10 mouse cellular contexts compared by ENCODE assay signal in genomic region chr12:108710861-108711615, GRCm38 (mm10). TPM values are rescaled to one million over a fixed set of nuclear protein-coding genes. Genes with fewer than 3 reads are reported as not detected.
DNase-seq lines count a peak whose midpoint lies in the region; ATAC-seq and TF ChIP-seq lines count a peak whose summit lies in the region.
"Had no signal": no experiment of that assay in that cellular context is flagged by ENCODE, and none has a peak within 500 bp of the region (broad histone marks: within the 10 kb centered on the region; RNA-seq: fewer than 3 reads in every experiment).

No protein-coding gene starts in this region.

- H3K27ac ChIP-seq in kidney, postnatal 0 days = peak overlapping the region; percentile 64
- H3K27ac ChIP-seq in lung, embryonic 15.5 days = peak overlapping the region; percentile 87

- DNase-seq in urinary bladder, postnatal 14 days (ENCODE audit: low spot score) = peak; percentile 50
- no peak for DNase-seq in urinary bladder, postnatal 10 days (ENCODE audit: low spot score)
- peak; percentile 62 for DNase-seq in kidney, postnatal 0 days (ENCODE audit: low spot score)
- no peak for DNase-seq in adrenal gland, adult 8-10 months
- no peak for DNase-seq in adrenal gland, postnatal 10 days
- DNase-seq in embryo, embryonic 11 days = no peak
- no peak for DNase-seq in MN1 (ENCODE audit: low spot score)
- DNase-seq: cerebellum, postnatal 36 days had no signal

- WGBS in kidney, postnatal 0 days = 74% methylated on average over 9 of the region's 9 CpGs
- WGBS in lung, embryonic 15.5 days = 51% methylated on average over 9 of the region's 9 CpGs

- no peaks in the 10 kb centered on the region for H3K36me3 ChIP-seq in kidney, postnatal 0 days (ENCODE audit: insufficient read depth, low read length)
- no peaks in the 10 kb centered on the region for H3K36me3 ChIP-seq in lung, embryonic 15.5 days

- no peak overlapping the region for H3K9ac ChIP-seq in kidney, postnatal 0 days (ENCODE audit: low read depth, low read length)
- H3K9ac ChIP-seq in lung, embryonic 15.5 days = no peak overlapping the region

- H3K27me3 ChIP-seq in kidney, postnatal 0 days (ENCODE audit: insufficient read depth, low read length) = no peaks in the 10 kb centered on the region
- no peaks in the 10 kb centered on the region for H3K27me3 ChIP-seq in lung, embryonic 15.5 days

- no peak overlapping the region for H3K4me2 ChIP-seq in kidney, postnatal 0 days (ENCODE audit: low read length)
- H3K4me2 ChIP-seq in lung, embryonic 15.5 days = peak overlapping the region; percentile 20; the same call in 1 of the 2 replicates

- H3K9me3 ChIP-seq in kidney, postnatal 0 days (replicated peaks; ENCODE audit: low read length) = no peaks in the 10 kb centered on the region
- no peaks in the 10 kb centered on the region for H3K9me3 ChIP-seq in lung, embryonic 15.5 days

- H3K4me1 ChIP-seq in kidney, postnatal 0 days (replicated peaks; ENCODE audit: insufficient read depth, low read length) = no peaks in the 10 kb centered on the region
- 0 out of 2 replicates have a peak, but pooled peaks cover 4% of the 10 kb centered on the region for H3K4me1 ChIP-seq in lung, embryonic 15.5 days

- no peak for TF ChIP-seq CTCF in kidney, postnatal 0 days (IDR thresholded peaks at IDR 0.05; ENCODE audit: low read depth)

- ATAC-seq in kidney, postnatal 0 days (replicated peaks; ENCODE audit: low FRiP score, low read depth) = peak; percentile 82
- peak; percentile 67; the same call in 1 of the 2 replicates for ATAC-seq in lung, embryonic 15.5 days (ENCODE audit: borderline replicate concordance, extremely low read depth, low FRiP score, low TSS enrichment)

- no peak overlapping the region for H3K4me3 ChIP-seq in kidney, postnatal 0 days (replicated peaks; ENCODE audit: low read depth, low read length)
- H3K4me3 ChIP-seq in lung, embryonic 15.5 days = no peak overlapping the region

RNA-seq across cellular contexts. Expression of gene Degs2, which starts 8.9 kb away (rescaled TPM):
- 19.0 and 21.5 TPM in 2 replicates for polyA plus RNA-seq in kidney, postnatal 0 days (2015; fragmentation: Nextera tagmentation; extraction: Ambion mirVana)
- polyA plus RNA-seq in lung, embryonic 15.5 days (2015; fragmentation: Nextera tagmentation; extraction: Ambion mirVana) = 0.82 and 1.4 TPM in 2 replicates
- total RNA-seq in adrenal gland, adult 8-10 months (2022) = not detected
- total RNA-seq in adrenal gland, postnatal 10 days (2021) = not detected
- total RNA-seq: CH12.LX had no signal

Comparison
In these comparisons a context has a peak if more than half of its experiments do, and no peak if none do; other contexts are left out.
1. DNase-seq: peak in urinary bladder, postnatal 14 days (single experiment) and kidney, postnatal 0 days (single experiment); none in urinary bladder, postnatal 10 days (single experiment), adrenal gland, adult 8-10 months (single experiment), adrenal gland, postnatal 10 days (single experiment), embryo, embryonic 11 days (single experiment) and MN1 (single experiment).